Mouse (Mus musculus) gastrocnemius, adult 8-10 months (tissue): ENCODE results near the gene Ubqln2. TPM values are rescaled to one million over a fixed set of nuclear protein-coding genes. Genes with fewer than 3 reads are reported as not detected.

Experiments used
- DNase-seq, 2 experiments: peaks; one replicate each; pipeline ENCODE4 v3.0.0; 2022; ENCODE audit warnings: low spot score in 2 of 2
- total RNA-seq, 4 experiments: library from RNA; stranded (reverse); gene quantifications; 2 replicates each; pipeline ENCODE4 v1.2.4; 2022

Gene Ubqln2
- 10 to 100 TPM; 17.7 to 19.8 (median 18.8) TPM for total RNA-seq

DNA sequence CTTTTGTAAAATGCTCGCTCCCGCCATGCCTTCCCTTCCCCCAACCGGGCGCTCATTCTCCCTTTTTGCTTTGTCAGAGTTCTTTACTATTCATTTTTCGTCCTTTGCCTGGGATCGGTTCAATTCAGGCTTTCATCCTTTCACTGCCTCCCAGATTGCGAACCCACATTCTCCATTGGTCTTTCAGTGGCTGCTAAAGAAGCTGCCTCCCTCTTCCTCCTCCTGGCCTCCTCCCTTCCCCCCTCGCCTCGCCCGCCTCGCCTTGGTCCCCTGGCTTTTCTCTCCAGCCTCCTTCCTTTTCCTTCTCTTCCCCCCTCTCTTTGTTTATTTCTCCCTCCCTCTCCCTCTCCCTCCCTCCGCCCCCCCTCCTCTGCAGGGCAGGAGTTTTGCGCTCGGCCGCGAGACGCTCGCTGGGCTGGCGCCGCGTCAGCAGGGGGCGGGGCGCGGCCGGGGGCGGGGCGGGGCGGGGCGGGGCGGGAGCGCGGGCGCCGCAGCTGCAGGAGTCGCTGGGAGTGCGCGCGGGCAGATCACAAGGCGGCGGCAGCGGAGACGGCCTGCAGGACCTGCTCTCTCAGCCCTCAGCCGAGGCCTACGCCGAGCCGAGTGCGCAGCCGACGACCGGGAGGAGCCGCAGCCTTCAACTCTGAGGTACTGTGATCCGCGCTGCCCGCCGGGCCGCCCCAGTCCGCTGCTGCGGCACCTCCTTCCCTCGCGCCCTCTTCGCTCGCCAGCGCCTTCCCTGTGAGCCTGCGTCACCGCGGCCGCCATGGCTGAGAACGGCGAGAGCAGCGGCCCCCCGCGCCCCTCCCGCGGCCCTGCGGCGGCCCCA lies at the start of gene Ubqln2:
Gene Ubqln2, plus strand, starts transcription at position 540 of the 829 bp plus-strand sequence.
- DNase-seq, result peak; percentile 40 to 59

DNA sequence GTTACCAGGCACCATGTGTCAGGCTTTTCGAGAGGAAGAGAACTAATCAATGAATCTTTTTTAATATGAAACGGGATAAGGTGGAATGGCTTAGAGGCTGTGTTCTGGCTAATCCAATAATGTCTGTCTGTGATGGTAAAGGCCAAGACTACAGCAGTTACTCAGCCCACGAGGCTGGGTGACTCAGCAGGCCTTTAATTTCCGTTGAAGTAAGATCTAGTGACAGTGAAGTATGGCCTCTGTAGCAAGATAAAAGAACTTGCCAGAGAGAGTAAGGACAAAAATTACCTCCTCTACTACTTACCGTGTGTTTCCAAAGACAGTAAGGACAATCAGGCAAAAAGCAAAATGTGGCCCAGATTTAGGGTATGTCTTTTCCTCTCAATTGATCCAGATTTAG lies 46.1 kb upstream of the Ubqln2 start:
- DNase-seq, result no peak

- DNase-seq, result no peak
These were observed 21.2 kb upstream of the Ubqln2 start for GRCm38 (mm10) chrX:153476760-153477248.

DNA sequence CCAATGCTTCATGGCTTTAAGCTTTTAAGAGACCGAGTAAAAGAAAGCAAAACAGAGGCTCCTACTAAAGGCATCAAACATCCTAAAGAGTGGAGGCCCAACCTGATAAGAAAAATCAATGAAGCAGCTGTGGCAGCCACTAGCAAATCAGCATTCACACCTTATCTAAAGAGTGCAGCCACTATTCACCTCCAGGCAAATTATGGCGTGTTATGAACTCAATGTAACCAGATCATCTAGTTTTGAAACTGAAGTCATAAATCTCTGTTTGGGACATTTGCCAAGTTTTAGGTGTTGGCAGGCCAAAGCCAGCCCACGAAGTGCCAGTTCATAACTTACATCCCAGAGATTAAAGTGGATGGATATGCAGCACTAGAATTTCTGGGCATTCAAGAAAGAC lies 5.7 kb upstream of the Ubqln2 start:
- no peak for DNase-seq

GRCm38 (mm10) chrX:153498665-153499293 lies 752 bp downstream of the Ubqln2 start:
- peak in 1 of 2 experiments; percentile 3 for DNase-seq

DNA sequence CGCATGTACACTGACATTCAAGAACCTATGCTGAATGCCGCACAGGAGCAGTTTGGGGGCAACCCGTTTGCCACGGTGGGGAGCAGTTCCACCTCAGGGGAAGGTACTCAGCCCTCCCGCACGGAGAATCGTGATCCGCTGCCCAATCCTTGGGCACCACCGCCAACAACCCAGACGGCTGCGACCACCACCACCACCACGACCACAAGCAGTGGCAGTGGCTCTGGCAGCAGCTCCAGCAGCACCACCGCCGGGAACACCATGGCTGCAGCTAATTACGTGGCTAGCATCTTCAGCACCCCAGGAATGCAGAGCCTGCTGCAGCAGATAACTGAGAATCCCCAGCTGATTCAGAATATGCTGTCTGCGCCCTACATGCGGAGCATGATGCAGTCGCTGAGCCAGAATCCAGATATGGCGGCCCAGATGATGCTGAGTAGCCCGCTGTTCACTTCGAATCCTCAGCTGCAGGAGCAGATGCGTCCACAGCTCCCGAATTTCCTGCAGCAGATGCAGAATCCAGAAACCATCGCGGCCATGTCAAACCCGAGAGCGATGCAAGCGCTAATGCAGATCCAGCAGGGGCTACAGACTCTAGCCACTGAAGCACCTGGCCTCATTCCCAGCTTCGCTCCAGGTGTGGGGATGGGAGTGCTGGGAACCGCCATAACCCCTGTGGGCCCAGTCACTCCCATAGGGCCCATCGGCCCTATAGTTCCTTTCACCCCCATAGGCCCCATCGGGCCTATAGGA lies 1.4 kb downstream of the Ubqln2 start:
- no peak for DNase-seq

GRCm38 (mm10) chrX:153500047-153500345 lies 2.0 kb downstream of the Ubqln2 start:
- DNase-seq, result no peak

DNA sequence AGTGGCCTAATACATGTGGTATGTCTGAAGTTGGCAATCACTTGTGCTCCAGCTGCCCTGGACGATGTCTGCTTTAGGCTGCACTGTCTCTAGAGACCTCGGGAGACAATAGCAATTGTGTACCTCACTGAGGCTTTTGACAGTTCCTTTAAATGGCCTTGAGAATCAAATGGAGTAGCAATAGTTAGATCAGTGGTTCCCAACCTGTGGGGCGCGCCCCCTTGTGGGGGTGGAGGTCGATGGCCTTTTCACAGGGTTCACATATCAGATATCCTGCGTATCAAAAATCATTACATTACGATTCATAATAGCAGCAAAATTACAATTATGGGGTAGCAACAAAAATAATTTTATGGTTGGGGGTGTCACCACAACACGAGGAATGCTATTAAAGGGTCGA lies 7.9 kb downstream of the Ubqln2 start:
- peak in 1 of 2 experiments; percentile 2 for DNase-seq

GRCm38 (mm10) chrX:153515491-153515890 lies 17.5 kb downstream of the Ubqln2 start:
- no peak for DNase-seq

GRCm38 (mm10) chrX:153528399-153528798 lies 30.4 kb downstream of the Ubqln2 start:
- no peak for DNase-seq

Other genes starting within 250 kb of the Ubqln2 start
- gene Cypt3, start 60.4 kb downstream of the Ubqln2 start, total RNA-seq, result not detected
- gene Kctd12b, start 198.2 kb downstream of the Ubqln2 start, total RNA-seq, result 1 to 10 TPM; 1.3 to 2.0 (median 1.5) TPM
- gene Nbdy, start 225.4 kb downstream of the Ubqln2 start, total RNA-seq, result 10 to 100 TPM; 23.6 to 31.3 (median 26.9) TPM